Mouse (Mus musculus) midbrain, embryonic 14.5 days (tissue): Measurements from ENCODE around the gene Olfr167. TPM values are rescaled to one million over a fixed set of nuclear protein-coding genes. Genes with fewer than 3 reads are reported as not detected.
"Not testable (repeated sequence)": the region's sequence is repeated elsewhere in the genome, so short reads cannot be mapped to it uniquely, and the experiment has no call there.

ENCODE experiments used
- ATAC-seq: fragments of 200-750 bp; cut with Nextera tagmentation; 2 replicates; pipeline ENCODE4 v1.8.0; 2017; ENCODE audit warnings: moderate number of reproducible peaks, moderate library complexity; ENCODE audit not compliant: low FRiP score, low TSS enrichment
- DNase-seq: peaks from one replicate; pipeline ENCODE4 v3.0.0-alpha.2; 2015
- H3K27ac ChIP-seq: fragments of 300-500 bp; sonication (generic); replicated peaks from 2 replicates; pipeline ENCODE4 v1.5.1; 2014; ENCODE audit warnings: mild to moderate bottlenecking, low read depth, low read length, moderate library complexity
- H3K27me3 ChIP-seq: fragments of 300-500 bp; sonication (generic); 2 replicates; pipeline ENCODE4 v1.6.1; 2014; ENCODE audit warnings: low read length, control low read depth, mixed read lengths; ENCODE audit not compliant: control insufficient read depth, insufficient read depth
- H3K36me3 ChIP-seq: fragments of 300-500 bp; sonication (generic); 2 replicates; pipeline ENCODE4 v1.6.1; 2014; ENCODE audit warnings: low read length, control low read depth; ENCODE audit not compliant: control insufficient read depth, insufficient read depth
- H3K4me1 ChIP-seq: fragments of 300-500 bp; sonication (generic); 2 replicates; pipeline ENCODE4 v1.6.1; 2014; ENCODE audit warnings: mild to moderate bottlenecking, antibody characterized with exemption, low read length, control low read depth; ENCODE audit not compliant: control insufficient read depth, insufficient read depth
- H3K4me2 ChIP-seq: fragments of 300-500 bp; sonication (generic); 2 replicates; pipeline ENCODE4 v1.6.1; 2014; ENCODE audit warnings: mild to moderate bottlenecking, low read length, moderate library complexity
- H3K4me3 ChIP-seq: fragments of 300-500 bp; sonication (generic); replicated peaks from 2 replicates; pipeline ENCODE4 v1.5.1; 2014; ENCODE audit warnings: low read depth, low read length
- H3K9ac ChIP-seq: fragments of 300-500 bp; sonication (generic); replicated peaks from 2 replicates; pipeline ENCODE4 v1.6.1; 2014; ENCODE audit warnings: mild to moderate bottlenecking, low read length, moderate library complexity
- H3K9me3 ChIP-seq: fragments of 300-500 bp; sonication (generic); 2 replicates; pipeline ENCODE4 v1.6.1; 2016; ENCODE audit warnings: low read length, control low read depth, mixed read lengths; ENCODE audit not compliant: control insufficient read depth
- WGBS: fragments of 180-500 bp; shearing (Covaris S2); extraction: QIAGEN DNeasy Blood & Tissue Kit; methylation state at CpG from one replicate; pipeline ENCODE4 v1.1.7; 2014; 5-methylcytosine and 5-hydroxymethylcytosine counted together
- polyA plus RNA-seq: library from polyadenylated mRNA; unstranded; fragments of >200 nt; fragmentation: Nextera tagmentation; extraction: Ambion mirVana; gene quantifications from 2 replicates; pipeline ENCODE4 v1.2.1, GENCODE M21; 2014

Olfr167 gene
- not detected in 2 replicates for polyA plus RNA-seq

DNA sequence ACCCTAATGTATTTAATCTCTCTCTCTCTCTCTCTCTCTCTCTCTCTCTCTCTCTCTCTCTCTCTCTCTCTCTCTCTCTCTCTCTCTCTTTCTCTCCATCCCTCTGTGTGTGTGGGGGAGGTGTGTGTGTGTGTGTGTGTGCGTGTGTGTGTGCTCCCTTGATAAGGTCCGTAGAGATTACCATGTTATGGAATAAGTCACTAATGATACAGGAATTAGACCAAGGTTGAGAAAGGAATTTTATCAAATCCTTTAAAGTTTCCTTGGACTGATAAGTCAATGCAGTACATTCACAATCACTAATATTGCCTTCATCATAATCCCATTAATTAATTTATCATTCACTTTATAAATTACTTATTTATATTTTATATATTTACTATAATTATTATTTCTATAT lies at the start of gene Olfr167:
TSS of gene Olfr167 (minus strand) at position 101 of the 400 bp plus-strand sequence.
- Histone ChIP-seq H3K4me3 (no peak within 1 kb of the TSS), H3K9ac (no peak within 1 kb of the TSS), H3K4me2 (no peak within 1 kb of the TSS), H3K9me3 (no peaks in the 10 kb centered on the region), H3K36me3 (no peaks in the 10 kb centered on the region), H3K27ac (no peak within 1 kb of the TSS), H3K27me3 (no peaks in the 10 kb centered on the region), H3K4me1 (no peaks in the 10 kb centered on the region)
- WGBS = 86% methylated on average over 2 of the region's 2 CpGs
- DNase-seq = no peak
- ATAC-seq = no peak

DNA sequence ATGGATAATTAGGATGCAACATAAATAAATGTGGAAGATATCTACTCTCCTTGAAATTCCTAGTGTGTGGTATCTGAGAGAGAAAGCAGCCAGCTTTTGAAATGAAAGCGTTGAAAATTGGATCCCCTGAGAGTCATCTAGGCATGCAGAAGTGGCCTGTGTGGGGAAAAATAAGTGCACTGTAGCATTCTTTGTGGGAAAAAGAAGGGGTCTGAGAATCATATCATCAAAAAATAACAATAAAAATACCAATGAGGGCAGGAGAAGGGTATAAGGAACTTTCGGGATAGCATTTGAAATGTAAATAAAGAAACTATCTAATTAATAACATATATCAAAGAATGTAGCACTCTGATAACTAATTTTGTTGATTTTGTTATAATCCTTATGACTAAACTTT lies 49.6 kb upstream of the Olfr167 start, which contains the start of gene Olfr169:
TSS of gene Olfr169 (minus strand) at position 101 of the 400 bp plus-strand sequence.
- not testable (repeated sequence) for H3K27me3 ChIP-seq, ATAC-seq, H3K4me3 ChIP-seq, H3K4me2 ChIP-seq, H3K27ac ChIP-seq, DNase-seq, H3K9me3 ChIP-seq, H3K36me3 ChIP-seq, H3K4me1 ChIP-seq, H3K9ac ChIP-seq
- WGBS = 91% methylated on average over 2 of the region's 2 CpGs

DNA sequence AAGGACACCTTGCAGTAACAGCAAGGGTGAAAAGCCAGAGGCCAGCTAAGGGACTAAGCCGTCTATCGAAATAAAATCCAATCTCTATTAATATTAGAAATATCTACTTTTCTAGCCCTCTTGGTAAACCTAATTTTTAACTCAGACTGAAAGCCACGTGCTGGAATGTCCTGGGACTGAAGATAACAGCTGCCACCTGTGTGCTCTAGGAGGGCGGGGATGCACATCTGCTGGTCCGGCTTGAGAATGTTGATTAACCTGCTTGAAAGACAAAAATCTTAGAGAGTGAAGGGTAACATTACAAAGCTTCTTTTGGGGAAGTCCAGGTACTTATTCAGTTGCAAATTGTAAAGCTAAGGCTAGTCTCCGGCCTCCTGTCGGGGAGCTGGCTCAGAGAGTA lies 31.4 kb upstream of the Olfr167 start:
- not testable (repeated sequence) for H3K27me3 ChIP-seq, H3K4me1 ChIP-seq, H3K9me3 ChIP-seq, H3K4me2 ChIP-seq, H3K9ac ChIP-seq, DNase-seq, H3K27ac ChIP-seq, H3K36me3 ChIP-seq, ATAC-seq, H3K4me3 ChIP-seq
- 89% methylated on average over 7 of the region's 7 CpGs for WGBS

DNA sequence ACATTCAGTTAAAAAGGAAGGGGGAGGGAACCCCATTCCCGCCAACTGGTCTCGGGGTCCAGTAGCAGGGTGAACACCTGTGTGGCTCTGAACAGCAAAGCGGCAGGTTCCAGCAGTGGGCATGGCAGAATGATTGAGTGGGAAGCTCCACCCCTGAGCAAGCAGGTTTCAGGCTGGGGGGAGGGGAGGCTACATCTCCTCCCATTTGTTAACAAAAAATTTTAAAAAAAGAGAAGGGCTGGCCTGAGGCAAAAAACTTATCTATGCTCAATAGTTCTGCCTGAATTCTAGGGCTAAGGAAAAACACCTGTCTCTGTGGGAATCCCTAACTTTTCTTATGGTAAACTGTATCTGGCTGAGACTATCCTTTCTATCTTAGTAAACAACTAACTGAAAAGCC lies 30.2 kb upstream of the Olfr167 start:
- ATAC-seq, H3K4me2 ChIP-seq, H3K9ac ChIP-seq, H3K4me1 ChIP-seq, H3K4me3 ChIP-seq, H3K27me3 ChIP-seq, H3K27ac ChIP-seq, DNase-seq, H3K36me3 ChIP-seq, H3K9me3 ChIP-seq: not testable (repeated sequence)
- WGBS = 93% methylated on average over 3 of the region's 3 CpGs

DNA sequence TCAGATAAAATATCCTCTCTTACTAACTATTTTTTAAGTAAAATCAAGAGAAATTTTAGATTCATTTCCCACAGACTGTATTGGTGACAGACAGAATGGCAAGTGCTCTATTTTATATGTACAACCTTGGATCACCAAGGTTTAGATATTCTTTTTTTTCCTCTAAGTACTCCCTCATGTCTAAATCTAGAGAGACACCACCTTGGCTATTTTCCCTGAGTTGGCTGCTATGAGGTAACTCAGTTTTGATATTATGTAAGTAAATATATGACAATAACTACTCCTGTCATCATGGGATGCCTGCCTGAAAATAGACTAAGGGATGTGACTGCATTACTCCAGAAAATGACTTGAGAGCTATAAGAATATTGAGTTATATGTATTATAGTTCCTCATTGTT lies 13.4 kb upstream of the Olfr167 start, which contains the start of gene Olfr168:
TSS of gene Olfr168 (minus strand) at position 101 of the 400 bp plus-strand sequence.
- Histone ChIP-seq H3K36me3 (no peaks in the 10 kb centered on the region), H3K4me3 (no peak within 1 kb of the TSS), H3K27me3 (no peaks in the 10 kb centered on the region), H3K27ac (no peak within 1 kb of the TSS), H3K4me2 (no peak within 1 kb of the TSS), H3K4me1 (no peaks in the 10 kb centered on the region), H3K9ac (no peak within 1 kb of the TSS), H3K9me3 (no peaks in the 10 kb centered on the region; the same call in 1 of the 2 replicates)
- no peak for ATAC-seq
- DNase-seq = no peak

DNA sequence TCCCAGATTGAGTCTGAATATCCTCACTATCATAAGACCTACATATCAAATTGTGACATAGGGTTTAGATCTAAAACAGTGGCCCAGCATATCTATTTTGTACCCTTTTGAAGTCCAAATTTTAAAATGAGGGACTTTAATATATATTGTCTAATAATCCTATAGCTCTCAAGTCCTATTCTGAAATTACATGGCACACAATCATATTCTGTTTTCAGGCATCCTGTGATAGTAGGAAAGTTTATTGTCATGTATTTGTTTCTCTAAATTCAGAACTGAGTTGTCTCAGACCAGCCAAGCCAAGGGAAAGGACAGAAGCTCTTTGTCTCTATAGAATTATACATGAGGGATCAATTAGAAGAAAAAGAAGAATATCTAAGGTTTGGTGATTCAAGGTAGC lies 38.7 kb downstream of the Olfr167 start, which contains the start of gene Olfr166:
TSS of gene Olfr166 (plus strand) at position 301 of the 400 bp plus-strand sequence.
- Histone ChIP-seq H3K4me2 (no peak within 1 kb of the TSS), H3K4me3 (no peak within 1 kb of the TSS), H3K27me3 (no peaks in the 10 kb centered on the region), H3K4me1 (no peaks in the 10 kb centered on the region), H3K9me3 (peaks cover 3% of the 10 kb centered on the region; the same call in 1 of the 2 replicates), H3K9ac (no peak within 1 kb of the TSS), H3K27ac (no peak within 1 kb of the TSS), H3K36me3 (no peaks in the 10 kb centered on the region)
- DNase-seq = no peak
- no peak for ATAC-seq

DNA sequence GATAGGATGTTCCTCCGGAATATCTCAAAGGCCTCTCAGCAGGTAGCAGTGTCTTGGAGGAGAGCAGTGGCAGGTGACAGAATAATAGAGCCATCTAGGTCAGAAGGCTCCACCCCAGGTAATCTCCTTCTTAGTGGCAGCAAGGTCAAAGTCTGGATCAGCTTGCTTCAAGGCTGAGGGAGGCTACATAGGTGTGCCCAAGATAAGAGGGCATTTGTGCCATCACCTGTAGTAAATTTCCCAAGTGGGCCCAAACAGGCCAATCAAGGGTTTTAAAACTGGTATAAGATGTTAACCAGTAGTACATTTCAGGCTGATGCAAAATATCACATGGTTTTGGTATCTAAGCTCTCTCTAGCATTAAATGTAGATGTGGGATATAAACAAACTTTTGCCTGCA lies 57.7 kb downstream of the Olfr167 start:
- ATAC-seq (no peak), DNase-seq (no peak)
- H3K4me2 ChIP-seq = no peak overlapping the region
- no peak overlapping the region for H3K9ac ChIP-seq
- no peaks in the 10 kb centered on the region for H3K4me1 ChIP-seq
- no peak overlapping the region for H3K27ac ChIP-seq
- no peaks in the 10 kb centered on the region for H3K27me3 ChIP-seq
- no peaks in the 10 kb centered on the region for H3K36me3 ChIP-seq
- no peak overlapping the region for H3K4me3 ChIP-seq
- 0 out of 2 replicates have a peak, but pooled peaks cover under 1% of the 10 kb centered on the region for H3K9me3 ChIP-seq
- 94% methylated on average over 1 of the region's 1 CpGs for WGBS

Other genes with a start within 250 kb of the Olfr167 start
- gene Olfr164, start 208.2 kb downstream of the Olfr167 start, polyA plus RNA-seq = not detected in 2 replicates
- gene Olfr165, start 99.1 kb downstream of the Olfr167 start, polyA plus RNA-seq = not detected in 2 replicates
- not detected in 2 replicates for gene Olfr166, start 38.6 kb downstream of the Olfr167 start, polyA plus RNA-seq
- gene Olfr168, start 13.3 kb upstream of the Olfr167 start, polyA plus RNA-seq = not detected in 2 replicates
- gene Olfr169, start 49.5 kb upstream of the Olfr167 start, polyA plus RNA-seq = not detected in 2 replicates
- not detected in 2 replicates for gene Olfr170, start 89.6 kb upstream of the Olfr167 start, polyA plus RNA-seq
- gene Olfr171, start 107.7 kb upstream of the Olfr167 start, polyA plus RNA-seq = not detected in 2 replicates
- 0.08 TPM in 1 of 2 replicates, not detected in the other for gene Lamp3, start 184.1 kb upstream of the Olfr167 start, polyA plus RNA-seq
- gene B3gnt5, start 237.9 kb upstream of the Olfr167 start, polyA plus RNA-seq = 62.5 and 65.9 TPM in 2 replicates